Mouse (Mus musculus) lung, postnatal 36 days (tissue): ENCODE measurements around the gene Phf2.
A peak's percentile ranks its signal among the peaks of the same experiment; 100 is the strongest.
"Not testable (repeated sequence)": the region's sequence is repeated elsewhere in the genome, so short reads cannot be mapped to it uniquely, and the experiment has no call there.

Experiments
- DNase-seq: peaks from one replicate; pipeline ENCODE4 v3.0.0; 2022; ENCODE audit warnings: mixed read lengths

The Phf2 gene

GRCm38 (mm10) chr13:48857246-48857932 is 13.5 kb downstream of the Phf2 start:
- DNase-seq, result peak; percentile 52

GRCm38 (mm10) chr13:48853947-48854346 is 17.0 kb downstream of the Phf2 start:
- DNase-seq, result no peak

GRCm38 (mm10) chr13:48853475-48853874 is 17.4 kb downstream of the Phf2 start:
- DNase-seq, result no peak

DNA sequence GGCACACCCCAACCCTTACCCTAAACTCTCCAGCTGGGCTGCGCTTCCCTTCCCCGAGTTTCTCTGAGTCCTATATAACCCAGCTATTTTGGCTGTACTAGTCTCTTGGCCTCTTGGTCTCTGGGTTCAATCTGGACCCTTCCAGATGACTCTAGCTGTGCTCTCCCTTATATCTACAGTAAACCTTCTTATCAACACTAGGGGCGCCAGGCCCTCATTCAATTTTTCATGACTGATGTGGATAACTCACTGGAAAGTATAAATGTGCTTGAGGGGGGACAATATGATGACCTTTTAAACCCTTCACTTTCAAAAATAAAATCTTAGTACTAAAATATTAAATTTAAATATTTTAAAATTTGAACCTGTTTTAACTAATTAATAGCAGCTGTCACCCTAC is 18.1 kb downstream of the Phf2 start:
- peak; percentile 50 for DNase-seq

- peak; percentile 57 for DNase-seq
Measured at GRCm38 (mm10) chr13:48851719-48852118, 19.2 kb downstream of the Phf2 start.

- DNase-seq, result no peak
Measured at GRCm38 (mm10) chr13:48850771-48851170, 20.1 kb downstream of the Phf2 start.

GRCm38 (mm10) chr13:48850326-48850725 is 20.6 kb downstream of the Phf2 start:
- no peak for DNase-seq

GRCm38 (mm10) chr13:48849155-48849554 is 21.8 kb downstream of the Phf2 start:
- peak; percentile 67 for DNase-seq

DNA sequence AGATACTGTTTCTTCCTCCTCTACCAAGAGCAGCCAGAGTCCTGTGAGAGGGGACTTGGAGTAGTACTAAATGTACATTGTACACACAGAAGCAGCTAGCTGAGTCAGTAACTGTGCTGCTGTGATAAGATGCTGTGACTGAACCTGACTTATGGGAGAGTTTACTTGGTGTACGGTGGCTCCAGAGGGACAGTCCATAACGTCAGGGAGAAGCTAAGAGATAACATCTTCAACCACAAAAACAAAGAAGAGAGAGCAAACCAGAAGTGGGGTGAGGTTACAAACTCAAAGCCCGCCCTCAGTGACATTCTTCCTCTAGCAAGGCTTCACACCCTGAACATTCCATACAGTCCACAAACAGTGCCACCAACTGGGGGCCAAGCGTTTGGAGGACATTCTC is 25.6 kb downstream of the Phf2 start:
- DNase-seq, result no peak

DNA sequence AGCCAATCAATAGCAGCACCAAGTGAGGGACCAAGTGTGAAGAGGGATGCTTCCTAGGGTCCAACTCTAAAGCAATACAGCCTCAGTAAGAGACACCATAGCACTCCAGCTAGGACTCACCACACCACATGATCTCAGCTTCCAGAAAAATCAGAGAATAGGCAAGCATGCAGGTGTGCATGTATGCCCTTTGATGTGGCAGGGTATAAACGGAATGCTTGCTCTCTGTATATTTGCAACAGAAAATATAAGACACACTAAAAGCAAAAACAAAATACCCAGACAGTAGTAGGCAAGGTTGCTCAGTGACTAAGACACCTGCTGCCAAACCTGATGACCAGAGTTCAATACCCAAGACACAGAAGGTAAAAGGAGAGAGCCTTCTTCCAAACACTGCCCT is 27.4 kb downstream of the Phf2 start:
- DNase-seq, result no peak

GRCm38 (mm10) chr13:48841905-48842592 is 28.9 kb downstream of the Phf2 start:
- peak; percentile 28 for DNase-seq

DNA sequence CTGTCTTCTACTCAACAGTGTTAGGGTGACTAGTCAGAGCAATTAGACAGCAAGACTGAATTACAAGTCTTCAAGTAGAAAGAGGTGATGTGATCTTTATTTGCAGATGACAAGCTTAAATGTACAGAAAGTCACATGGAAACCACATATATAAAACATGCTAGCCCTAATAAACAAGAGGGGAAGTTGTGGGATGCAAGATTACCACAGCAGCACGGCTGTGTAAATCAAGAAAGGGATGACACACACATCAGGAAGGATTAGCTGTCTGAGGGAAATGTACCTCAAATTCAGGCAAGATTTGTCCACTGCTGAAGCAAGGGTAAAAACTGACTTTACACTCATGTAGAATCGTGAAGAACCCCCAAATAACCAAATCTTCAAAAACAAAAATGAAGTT is 32.6 kb downstream of the Phf2 start:
- DNase-seq, result no peak

DNA sequence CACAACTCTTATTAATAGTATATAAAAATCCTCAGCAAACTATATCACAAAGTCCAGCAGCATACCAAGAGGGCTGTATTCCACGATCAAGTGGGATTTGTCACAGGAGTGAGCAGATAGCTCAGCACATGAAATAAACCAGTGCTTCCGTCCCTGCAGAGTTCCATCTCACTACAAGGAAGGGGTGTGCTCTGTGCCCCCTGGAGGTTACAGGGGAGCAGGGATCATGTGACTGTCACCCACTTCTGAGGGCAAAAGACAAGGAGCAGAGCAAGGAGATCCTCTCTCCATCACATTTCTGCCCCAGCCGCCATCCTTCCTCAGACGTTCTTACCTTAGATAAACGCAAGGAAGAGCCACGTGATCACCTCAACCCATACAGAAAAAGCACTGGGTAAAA is 33.4 kb downstream of the Phf2 start:
- no peak for DNase-seq

- no peak for DNase-seq
Measured at GRCm38 (mm10) chr13:48830528-48831250, 40.2 kb downstream of the Phf2 start.

- DNase-seq, result no peak
Measured at GRCm38 (mm10) chr13:48829780-48830179, 41.1 kb downstream of the Phf2 start.

- no peak for DNase-seq
Measured at GRCm38 (mm10) chr13:48822871-48823270, 48.0 kb downstream of the Phf2 start.

GRCm38 (mm10) chr13:48822288-48822687 is 48.6 kb downstream of the Phf2 start:
- no peak for DNase-seq

- DNase-seq, result no peak
Measured at GRCm38 (mm10) chr13:48819131-48819530, 51.8 kb downstream of the Phf2 start.

DNA sequence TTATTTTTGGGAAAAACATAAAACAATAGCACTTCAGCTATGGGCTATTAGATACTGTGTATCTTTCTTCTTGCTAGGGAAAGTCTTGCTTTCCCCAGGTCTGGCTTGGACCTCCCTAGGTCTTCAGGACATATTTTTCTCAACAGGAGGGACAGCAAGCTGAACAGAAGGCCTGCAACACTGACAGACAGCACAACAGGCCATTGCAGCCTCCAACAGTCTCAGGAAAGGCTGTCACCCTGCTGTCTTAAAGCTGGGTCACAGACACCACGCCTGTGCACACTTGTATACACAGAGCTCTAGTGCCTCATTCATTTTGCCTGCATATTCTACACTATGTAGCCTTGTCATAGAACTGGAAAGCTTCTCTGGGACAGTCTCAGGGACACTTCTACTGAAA is 56.5 kb downstream of the Phf2 start:
- no peak for DNase-seq

DNA sequence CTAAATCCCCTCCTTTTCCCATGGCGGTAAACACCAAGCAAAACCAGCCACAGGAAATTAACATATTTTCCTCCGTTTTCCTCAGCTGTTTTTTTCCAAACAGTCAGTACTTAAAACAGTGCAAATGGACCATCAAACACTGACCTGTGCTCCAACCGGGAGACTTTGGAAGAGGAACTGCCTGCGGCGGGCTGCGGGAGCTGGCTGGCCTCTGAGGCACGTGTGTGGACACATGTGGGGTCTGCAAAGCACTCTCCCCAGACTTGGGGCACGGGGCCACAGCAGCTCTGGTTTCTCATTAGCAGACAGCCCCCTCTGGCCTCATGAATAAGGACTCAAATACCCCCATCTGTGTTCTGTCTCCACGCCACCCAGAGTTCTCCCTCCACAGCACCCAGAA is 59.9 kb downstream of the Phf2 start:
- no peak for DNase-seq

- no peak for DNase-seq
Measured at GRCm38 (mm10) chr13:48810274-48810823, 60.6 kb downstream of the Phf2 start.

DNA sequence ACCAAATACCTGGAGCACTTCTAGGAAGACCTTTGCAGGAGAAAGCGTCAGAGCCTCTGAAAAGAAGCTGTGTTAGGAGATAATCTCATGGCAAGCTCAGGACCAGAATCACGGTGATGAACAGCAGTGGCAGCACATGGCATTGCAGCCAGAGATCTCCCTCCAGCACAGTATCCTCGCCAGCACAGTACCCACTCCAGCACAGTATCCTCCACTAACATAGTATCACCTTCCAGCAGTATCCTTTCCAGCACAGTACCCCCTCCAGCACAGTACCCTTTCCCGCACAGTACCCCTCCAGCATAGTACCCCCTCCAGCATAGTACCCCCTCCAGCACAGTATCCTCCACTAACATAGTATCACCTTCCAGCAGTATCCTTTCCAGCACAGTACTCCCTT is 61.3 kb downstream of the Phf2 start:
- not testable (repeated sequence) for DNase-seq

DNA sequence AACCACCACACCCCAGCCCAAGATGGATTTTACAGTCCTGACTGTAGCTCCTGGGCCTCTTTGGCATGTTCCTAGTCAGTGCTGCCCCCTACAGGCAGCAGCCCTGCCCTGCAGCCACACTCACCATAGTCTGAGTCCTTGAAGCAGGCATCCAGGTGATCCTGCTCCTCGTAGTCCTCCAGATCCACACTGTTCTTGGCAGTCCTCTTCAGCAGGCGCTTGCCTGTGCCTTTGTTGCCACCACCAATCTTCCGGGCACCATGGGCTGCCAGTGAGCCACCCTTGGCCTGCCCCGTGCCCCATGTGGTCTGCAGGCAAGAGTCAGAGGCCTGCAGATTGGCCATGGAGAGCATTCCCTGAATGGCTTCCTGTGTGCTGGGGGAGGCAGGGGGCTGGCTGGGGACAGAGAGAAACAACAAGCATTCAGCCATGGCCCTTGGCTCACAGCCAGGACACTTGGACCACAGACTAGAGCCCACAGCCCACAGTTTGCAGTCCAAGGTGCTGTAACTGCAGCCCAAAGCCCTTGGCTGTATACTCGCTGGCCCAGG is 63.4 kb downstream of the Phf2 start:
- DNase-seq, result peak; percentile 73
